Mouse (Mus musculus): ENCODE data around the gene Sik3. TPM values are rescaled to one million over a fixed set of nuclear protein-coding genes. Genes with fewer than 3 reads are reported as not detected.

Sik3 gene
- total and polyA plus RNA-seq, 3 experiments = 30.2 to 87.3 (median 49.2) TPM

Other genes with a start within 250 kb of the Sik3 start
- gene Cep164, start 184.1 kb upstream of the Sik3 start, total RNA-seq (2021) = 10 to 100 TPM; 15.0 to 18.8 TPM
- gene Cep164, start 184.1 kb upstream of the Sik3 start, polyA plus RNA-seq (2012; rRNA removed) = 23.4 and 28.1 TPM in 2 replicates
- 10 to 100 TPM; 22.0 to 27.6 TPM for gene Bace1, start 174.2 kb upstream of the Sik3 start, total RNA-seq (2021)
- gene Bace1, start 174.2 kb upstream of the Sik3 start, polyA plus RNA-seq (2012; rRNA removed) = 22.9 and 28.7 TPM in 2 replicates
- 10 to 100 TPM; 20.8 to 30.0 TPM for gene Pcsk7, start 106.3 kb upstream of the Sik3 start, total RNA-seq (2021)
- 18.4 and 28.0 TPM in 2 replicates for gene Pcsk7, start 106.3 kb upstream of the Sik3 start, polyA plus RNA-seq (2012; rRNA removed)
- gene Rnf214, start 105.9 kb upstream of the Sik3 start, total RNA-seq (2021) = 10 to 100 TPM; 37.4 to 48.5 TPM
- 15.8 and 17.6 TPM in 2 replicates for gene Rnf214, start 105.9 kb upstream of the Sik3 start, polyA plus RNA-seq (2012; rRNA removed)
- gene Tagln, start 76.8 kb upstream of the Sik3 start, total RNA-seq (2021) = 100 to 1,000 TPM in 1 of 2 experiments, 10 to 100 TPM in 1; 80.8 to 268 TPM
- 59.9 and 80.9 TPM in 2 replicates for gene Tagln, start 76.8 kb upstream of the Sik3 start, polyA plus RNA-seq (2012; rRNA removed)
- gene Sidt2, start 57.6 kb upstream of the Sik3 start, total RNA-seq (2021) = 100 to 1,000 TPM; 138 to 351 TPM
- gene Sidt2, start 57.6 kb upstream of the Sik3 start, polyA plus RNA-seq (2012; rRNA removed) = 942 and 1,575 TPM in 2 replicates
- gene Pafah1b2, start 130 bp upstream of the Sik3 start, total RNA-seq (2021) = 100 to 1,000 TPM; 154 to 167 TPM
- 57.5 and 96.7 TPM in 2 replicates for gene Pafah1b2, start 130 bp upstream of the Sik3 start, polyA plus RNA-seq (2012; rRNA removed)
- gene Apoa1, start 215.8 kb downstream of the Sik3 start, total RNA-seq (2021) = 10 to 100 TPM in 1 of 2 experiments, 1 to 10 TPM in 1; 1.7 to 37.3 TPM
- 0.75 and 5.6 TPM in 2 replicates for gene Apoa1, start 215.8 kb downstream of the Sik3 start, polyA plus RNA-seq (2012; rRNA removed)
- gene Apoc3, start 222.8 kb downstream of the Sik3 start, total RNA-seq (2021) = 10 to 100 TPM in 1 of 2 experiments, 1 to 10 TPM in 1; 4.6 to 20.4 TPM
- 4.8 and 6.1 TPM in 2 replicates for gene Apoc3, start 222.8 kb downstream of the Sik3 start, polyA plus RNA-seq (2012; rRNA removed)
- gene Apoa4, start 227.9 kb downstream of the Sik3 start, total RNA-seq (2021) = under 1 TPM in 1 of 2 experiments, not detected in 1; 0.26 TPM
- 0.11 and 0.35 TPM in 2 replicates for gene Apoa4, start 227.9 kb downstream of the Sik3 start, polyA plus RNA-seq (2012; rRNA removed)

Measured in adrenal gland, adult 2 months (tissue).